Mouse (Mus musculus): ENCODE measurements around the gene Capza2. TPM values are rescaled to one million over a fixed set of nuclear protein-coding genes. Genes with fewer than 3 reads are reported as not detected.

Capza2 gene
- polyA plus RNA-seq, 1 experiment: 66.3 TPM

DNA sequence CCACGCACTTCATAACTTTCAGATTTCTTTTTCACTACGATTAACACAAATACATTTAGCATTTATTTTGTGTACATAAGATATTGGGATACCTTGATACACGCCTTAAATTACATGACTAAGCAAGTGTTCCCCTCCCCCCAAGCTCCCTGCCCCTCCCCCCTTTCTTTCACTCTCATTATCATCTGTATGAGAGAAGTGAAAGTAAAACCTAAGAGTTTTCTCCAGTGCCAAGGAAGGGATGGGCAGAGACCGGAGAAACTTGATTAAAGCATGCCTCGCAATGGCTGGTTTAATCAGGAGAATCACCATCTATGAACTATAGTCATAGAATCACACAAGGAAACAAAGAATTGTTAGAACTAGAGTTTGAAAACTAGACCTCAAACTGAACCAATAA lies 6.3 kb upstream of the Capza2 start:
- H3K4me2 ChIP-seq (ENCODE audit: low read depth): peak overlapping the region; percentile 43
- H3K79me2 ChIP-seq (ENCODE audit: control insufficient read depth, insufficient read depth): no peaks in the 10 kb centered on the region
- no peak overlapping the region for H3ac ChIP-seq (ENCODE audit: control insufficient read depth, insufficient read length)
- TF ChIP-seq MYOD1 (IDR thresholded peaks at IDR 0.05; ENCODE audit: control insufficient read depth in 1 of 3, insufficient read length in 2 of 3, low read depth in 2 of 3) (no peak), POLR2AphosphoS2 (IDR thresholded peaks at IDR 0.05; ENCODE audit: insufficient read length, low read depth) (no peak), TCF12 (IDR thresholded peaks at IDR 0.05; ENCODE audit: insufficient read depth, poor library complexity, severe bottlenecking) (no peak)
- H3K27me3 ChIP-seq (ENCODE audit: control insufficient read depth, insufficient read depth, insufficient read length): no peaks in the 10 kb centered on the region
- H3K36me3 ChIP-seq (ENCODE audit: control insufficient read depth, insufficient read depth): no peaks in the 10 kb centered on the region
- no peak overlapping the region for H3K4me3 ChIP-seq

DNA sequence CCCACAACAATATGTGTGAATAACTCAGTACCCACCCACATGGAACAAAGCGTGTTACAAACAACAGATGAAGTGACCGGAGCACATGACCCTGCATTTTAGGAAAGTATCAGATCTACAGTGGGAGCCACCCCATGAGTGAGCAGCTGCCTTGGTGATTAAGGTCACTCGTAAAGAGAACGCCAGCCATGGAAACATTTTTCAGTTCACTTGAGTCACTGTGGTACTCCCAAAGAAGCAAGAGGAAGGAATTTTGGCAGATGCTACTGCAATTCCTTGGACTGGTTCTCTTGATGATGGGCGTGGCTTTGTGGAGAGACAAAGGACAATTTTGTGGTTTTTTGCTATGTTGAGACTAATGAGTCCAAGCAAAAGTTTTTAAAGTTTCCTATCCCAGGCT lies 4.4 kb upstream of the Capza2 start:
- Histone ChIP-seq H3ac (ENCODE audit: control insufficient read depth, insufficient read length) (no peak overlapping the region), H3K27me3 (ENCODE audit: control insufficient read depth, insufficient read depth, insufficient read length) (no peaks in the 10 kb centered on the region), H3K79me2 (ENCODE audit: control insufficient read depth, insufficient read depth) (no peaks in the 10 kb centered on the region), H3K4me3 (no peak overlapping the region), H3K36me3 (ENCODE audit: control insufficient read depth, insufficient read depth) (no peaks in the 10 kb centered on the region), H3K4me2 (ENCODE audit: low read depth) (peak overlapping the region; percentile 75)
- TF ChIP-seq MYOG (IDR thresholded peaks at IDR 0.05; ENCODE audit: control insufficient read depth in 1 of 3, insufficient read depth in 1 of 3, insufficient read length in 2 of 3, low read depth in 2 of 3) (peak in 2 of 3 experiments; percentile 80 to 87), SRF (IDR thresholded peaks at IDR 0.05; ENCODE audit: control insufficient read depth, insufficient read length, low read depth) (no peak), USF1 (IDR thresholded peaks at IDR 0.05; ENCODE audit: low read depth) (peak; percentile 3), MYOD1 (IDR thresholded peaks at IDR 0.05; ENCODE audit: control insufficient read depth in 1 of 3, insufficient read length in 2 of 3, low read depth in 2 of 3) (peak; percentile 33 to 79 (median 72)), TCF12 (IDR thresholded peaks at IDR 0.05; ENCODE audit: insufficient read depth, poor library complexity, severe bottlenecking) (peak; percentile 87)

DNA sequence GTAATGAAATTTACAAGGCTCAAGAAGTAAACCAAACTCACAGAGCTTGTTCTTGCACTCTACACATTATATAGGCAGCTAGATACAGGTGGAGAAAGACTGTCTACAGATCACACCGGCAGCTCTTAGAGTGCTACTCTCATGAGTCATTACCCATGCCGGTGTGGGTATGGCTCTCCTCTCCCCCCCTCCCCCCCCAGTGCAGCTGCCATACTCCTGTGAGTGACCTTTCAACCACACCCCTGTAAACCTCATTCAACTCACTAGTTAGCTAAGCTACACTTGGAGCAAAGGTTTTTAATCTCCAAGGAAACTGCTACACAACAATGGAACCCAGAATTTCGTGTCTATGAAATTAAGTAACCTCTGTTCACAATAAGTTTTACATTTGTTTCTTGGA lies 2.2 kb upstream of the Capza2 start:
- H3K36me3 ChIP-seq (ENCODE audit: control insufficient read depth, insufficient read depth): no peaks in the 10 kb centered on the region
- H3K4me3 ChIP-seq: no peak overlapping the region
- H3K4me2 ChIP-seq (ENCODE audit: low read depth): peak overlapping the region; percentile 54
- H3ac ChIP-seq (ENCODE audit: control insufficient read depth, insufficient read length): no peak overlapping the region
- TF ChIP-seq MYOG (IDR thresholded peaks at IDR 0.05; ENCODE audit: control insufficient read depth in 1 of 3, insufficient read depth in 1 of 3, insufficient read length in 2 of 3, low read depth in 2 of 3): peak in 1 of 3 experiments; percentile 73
- TF ChIP-seq MYOD1 (IDR thresholded peaks at IDR 0.05; ENCODE audit: control insufficient read depth in 1 of 3, insufficient read length in 2 of 3, low read depth in 2 of 3): peak; percentile 37 to 88 (median 54)
- no peak for TF ChIP-seq TCF3 (IDR thresholded peaks at IDR 0.05; ENCODE audit: insufficient read length, low read depth)
- no peak for TF ChIP-seq E2F4 (IDR thresholded peaks at IDR 0.05; ENCODE audit: insufficient read depth)
- TF ChIP-seq USF1 (IDR thresholded peaks at IDR 0.05; ENCODE audit: low read depth): no peak
- TF ChIP-seq SRF (IDR thresholded peaks at IDR 0.05; ENCODE audit: control insufficient read depth, insufficient read length, low read depth): no peak
- no peak for TF ChIP-seq POLR2A (IDR thresholded peaks at IDR 0.05; ENCODE audit: insufficient read length, low read depth)
- TF ChIP-seq TCF12 (IDR thresholded peaks at IDR 0.05; ENCODE audit: insufficient read depth, poor library complexity, severe bottlenecking): no peak
- TF ChIP-seq CEBPB (IDR thresholded peaks at IDR 0.05; ENCODE audit: insufficient read depth, poor library complexity, severe bottlenecking): no peak
- TF ChIP-seq POLR2AphosphoS2 (IDR thresholded peaks at IDR 0.05; ENCODE audit: insufficient read length, low read depth): no peak
- TF ChIP-seq MAX (IDR thresholded peaks at IDR 0.05; ENCODE audit: low read depth): no peak
- no peak for TF ChIP-seq REST (IDR thresholded peaks at IDR 0.05; ENCODE audit: insufficient read depth, insufficient read length)
- no peaks in the 10 kb centered on the region for H3K27me3 ChIP-seq (ENCODE audit: control insufficient read depth, insufficient read depth, insufficient read length)
- peaks cover 14% of the 10 kb centered on the region for H3K79me2 ChIP-seq (ENCODE audit: control insufficient read depth, insufficient read depth)

DNA sequence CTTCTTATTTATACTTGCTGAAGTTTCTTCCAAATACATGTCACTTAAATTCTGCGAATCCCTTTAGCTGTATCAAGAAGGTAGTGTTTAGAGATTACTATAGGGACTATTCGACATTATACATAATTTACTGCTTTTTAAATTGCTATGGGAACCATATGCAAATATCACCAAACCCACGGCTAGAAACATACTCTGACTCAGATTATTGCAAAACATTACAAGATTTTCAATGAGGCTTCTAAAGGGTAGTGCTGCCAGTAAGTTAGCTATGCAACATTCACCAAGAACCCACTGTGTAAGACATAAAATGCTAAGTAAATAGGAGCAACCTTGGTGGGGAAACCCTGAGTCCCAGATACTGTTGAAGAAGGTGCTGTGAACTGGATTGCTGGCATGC lies 1.0 kb upstream of the Capza2 start:
- no peaks in the 10 kb centered on the region for H3K36me3 ChIP-seq (ENCODE audit: control insufficient read depth, insufficient read depth)
- peaks cover 26% of the 10 kb centered on the region for H3K79me2 ChIP-seq (ENCODE audit: control insufficient read depth, insufficient read depth)
- no peak for TF ChIP-seq USF1 (IDR thresholded peaks at IDR 0.05; ENCODE audit: low read depth)
- peak; percentile 68 for TF ChIP-seq CEBPB (IDR thresholded peaks at IDR 0.05; ENCODE audit: insufficient read depth, poor library complexity, severe bottlenecking)
- no peak for TF ChIP-seq E2F4 (IDR thresholded peaks at IDR 0.05; ENCODE audit: insufficient read depth)
- TF ChIP-seq SRF (IDR thresholded peaks at IDR 0.05; ENCODE audit: control insufficient read depth, insufficient read length, low read depth): no peak
- TF ChIP-seq TCF12 (IDR thresholded peaks at IDR 0.05; ENCODE audit: insufficient read depth, poor library complexity, severe bottlenecking): no peak
- TF ChIP-seq POLR2A (IDR thresholded peaks at IDR 0.05; ENCODE audit: insufficient read length, low read depth): no peak
- TF ChIP-seq MYOG (IDR thresholded peaks at IDR 0.05; ENCODE audit: control insufficient read depth in 1 of 3, insufficient read depth in 1 of 3, insufficient read length in 2 of 3, low read depth in 2 of 3): no peak
- no peak for TF ChIP-seq TCF3 (IDR thresholded peaks at IDR 0.05; ENCODE audit: insufficient read length, low read depth)
- H3ac ChIP-seq (ENCODE audit: control insufficient read depth, insufficient read length): no peak overlapping the region
- H3K27me3 ChIP-seq (ENCODE audit: control insufficient read depth, insufficient read depth, insufficient read length): no peaks in the 10 kb centered on the region
- no peak overlapping the region for H3K4me3 ChIP-seq
- no peak overlapping the region for H3K4me2 ChIP-seq (ENCODE audit: low read depth)

DNA sequence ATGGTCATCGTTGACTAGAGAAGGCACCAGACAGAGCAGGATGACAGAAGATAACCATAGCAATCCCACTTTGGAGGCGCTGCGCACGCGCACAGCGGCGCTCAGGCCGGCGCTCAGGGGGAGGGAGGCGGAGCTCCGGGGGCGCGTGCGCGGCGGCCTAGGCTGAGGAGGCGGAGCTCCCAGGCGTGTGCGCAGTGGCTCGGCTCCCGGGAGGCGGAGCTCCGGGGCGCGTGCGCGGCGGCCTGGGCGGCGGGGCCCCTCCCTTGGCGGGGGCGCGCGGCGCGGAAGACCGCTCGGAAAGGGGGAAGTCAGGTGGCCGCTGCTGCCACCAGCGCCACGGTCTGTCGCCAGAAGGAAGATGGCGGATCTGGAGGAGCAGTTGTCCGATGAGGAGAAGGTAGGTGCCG lies 733 bp downstream of the Capza2 start:
- Histone ChIP-seq H3ac (ENCODE audit: control insufficient read depth, insufficient read length) (peak overlapping the region; percentile 38), H3K4me3 (peak overlapping the region; percentile 49), H3K27me3 (ENCODE audit: control insufficient read depth, insufficient read depth, insufficient read length) (no peaks in the 10 kb centered on the region), H3K36me3 (ENCODE audit: control insufficient read depth, insufficient read depth) (no peaks in the 10 kb centered on the region), H3K4me2 (ENCODE audit: low read depth) (peak overlapping the region; percentile 90), H3K79me2 (ENCODE audit: control insufficient read depth, insufficient read depth) (peaks cover 43% of the 10 kb centered on the region)
- TF ChIP-seq REST (IDR thresholded peaks at IDR 0.05; ENCODE audit: insufficient read depth, insufficient read length): no peak
- no peak for TF ChIP-seq TCF3 (IDR thresholded peaks at IDR 0.05; ENCODE audit: insufficient read length, low read depth)
- peak; percentile 89 for TF ChIP-seq POLR2AphosphoS2 (IDR thresholded peaks at IDR 0.05; ENCODE audit: insufficient read length, low read depth)
- no peak for TF ChIP-seq MAX (IDR thresholded peaks at IDR 0.05; ENCODE audit: low read depth)
- peak; percentile 11 for TF ChIP-seq USF1 (IDR thresholded peaks at IDR 0.05; ENCODE audit: low read depth)
- no peak for TF ChIP-seq E2F4 (IDR thresholded peaks at IDR 0.05; ENCODE audit: insufficient read depth)
- TF ChIP-seq TCF12 (IDR thresholded peaks at IDR 0.05; ENCODE audit: insufficient read depth, poor library complexity, severe bottlenecking): no peak
- no peak for TF ChIP-seq CEBPB (IDR thresholded peaks at IDR 0.05; ENCODE audit: insufficient read depth, poor library complexity, severe bottlenecking)
- peak in 1 of 3 experiments; percentile 32 for TF ChIP-seq MYOG (IDR thresholded peaks at IDR 0.05; ENCODE audit: control insufficient read depth in 1 of 3, insufficient read depth in 1 of 3, insufficient read length in 2 of 3, low read depth in 2 of 3)
- no peak for TF ChIP-seq SRF (IDR thresholded peaks at IDR 0.05; ENCODE audit: control insufficient read depth, insufficient read length, low read depth)
- TF ChIP-seq POLR2A (IDR thresholded peaks at IDR 0.05; ENCODE audit: insufficient read length, low read depth): peak; percentile 80
- TF ChIP-seq MYOD1 (IDR thresholded peaks at IDR 0.05; ENCODE audit: control insufficient read depth in 1 of 3, insufficient read length in 2 of 3, low read depth in 2 of 3): peak in 2 of 3 experiments; percentile 11 to 47
